Mouse (Mus musculus): ENCODE data around the gene Olfr676. TPM values are rescaled to one million over a fixed set of nuclear protein-coding genes. Genes with fewer than 3 reads are reported as not detected.

Olfr676 gene
- not detected in 2 replicates for polyA plus RNA-seq (2015; fragmentation: Nextera tagmentation; extraction: Ambion mirVana)

DNA sequence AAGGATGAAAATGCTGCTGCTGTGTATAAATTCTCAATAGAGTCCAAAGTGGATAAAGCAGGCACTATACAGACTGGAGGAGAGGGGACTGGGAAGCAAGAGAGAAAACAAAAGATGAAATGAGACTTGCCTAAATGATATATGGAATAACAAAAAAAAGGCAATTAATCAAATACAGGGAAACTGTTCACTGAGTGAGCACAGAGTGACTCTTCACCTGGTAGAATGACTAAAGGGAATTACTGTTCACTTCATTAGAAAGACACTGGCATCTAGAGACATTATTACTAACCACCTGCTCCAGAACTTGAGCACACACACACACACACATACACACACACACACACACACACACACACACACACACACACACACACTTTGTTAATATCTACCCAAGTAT lies at the start of gene Olfr676:
Gene Olfr676 (plus strand): TSS at position 301 of the 400 bp plus-strand sequence.

DNA sequence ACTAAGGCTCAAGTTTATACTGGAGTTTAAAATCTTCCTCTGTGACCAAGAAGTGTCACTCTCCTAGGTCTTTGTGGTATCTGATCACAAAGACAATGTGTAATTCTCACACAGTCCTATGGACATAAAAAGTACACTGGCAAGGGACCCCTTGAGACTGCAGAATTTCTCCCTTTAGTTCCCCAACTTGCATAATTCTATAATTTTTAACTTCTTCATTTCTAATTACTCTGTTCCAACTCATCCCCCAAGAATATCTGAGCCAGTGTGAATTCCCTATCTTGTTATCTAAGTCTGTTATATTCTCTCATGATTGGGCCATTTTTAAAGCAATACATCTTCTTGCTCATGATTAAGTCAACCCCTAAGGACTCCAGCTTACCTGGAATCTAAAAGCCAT lies 30.6 kb upstream of the Olfr676 start, which contains the start of gene Olfr672:
Gene Olfr672 (minus strand): TSS at position 101 of the 400 bp plus-strand sequence.

DNA sequence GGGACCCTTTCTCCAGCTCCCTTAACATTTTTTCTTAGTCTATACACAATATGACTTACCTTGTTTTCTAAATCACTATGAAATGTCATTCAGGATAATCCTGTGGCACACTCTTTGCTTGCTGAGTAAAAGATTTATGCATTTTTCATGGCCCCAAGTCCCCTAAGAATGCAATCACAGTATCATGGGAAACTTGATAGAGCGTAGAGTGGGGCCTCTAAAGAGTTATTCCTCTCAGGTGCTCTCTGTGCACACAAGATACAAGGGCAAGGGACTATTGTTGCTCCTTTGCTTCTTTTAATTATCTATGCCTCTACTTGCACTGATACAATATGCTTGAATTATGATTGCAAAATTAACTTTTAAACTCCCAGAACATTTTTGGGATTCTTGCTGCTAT lies 4.1 kb upstream of the Olfr676 start, which contains the start of gene Olfr675:
Gene Olfr675 (minus strand): TSS at position 101 of the 400 bp plus-strand sequence.

DNA sequence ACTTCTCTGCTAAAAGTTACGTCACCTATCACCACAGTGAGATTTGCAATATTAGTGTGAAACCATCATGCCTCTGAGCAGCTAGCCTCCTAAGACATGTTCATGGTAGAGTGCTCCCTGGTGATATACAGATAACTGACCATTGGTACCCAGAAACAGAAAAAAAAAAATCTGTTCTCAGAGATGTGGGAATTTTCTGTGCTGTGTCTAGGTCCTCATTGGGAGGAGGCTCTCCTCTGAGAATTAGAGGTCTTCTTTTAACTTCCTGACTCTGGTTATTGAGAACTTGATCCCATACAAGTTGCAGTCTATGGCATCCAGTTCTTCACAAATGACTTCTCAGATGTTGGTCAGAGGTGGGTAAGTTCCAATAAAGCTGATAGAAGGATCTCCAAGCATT lies 31.7 kb downstream of the Olfr676 start, which contains the start of gene Olfr678:
Gene Olfr678 (plus strand): TSS at position 301 of the 400 bp plus-strand sequence.

DNA sequence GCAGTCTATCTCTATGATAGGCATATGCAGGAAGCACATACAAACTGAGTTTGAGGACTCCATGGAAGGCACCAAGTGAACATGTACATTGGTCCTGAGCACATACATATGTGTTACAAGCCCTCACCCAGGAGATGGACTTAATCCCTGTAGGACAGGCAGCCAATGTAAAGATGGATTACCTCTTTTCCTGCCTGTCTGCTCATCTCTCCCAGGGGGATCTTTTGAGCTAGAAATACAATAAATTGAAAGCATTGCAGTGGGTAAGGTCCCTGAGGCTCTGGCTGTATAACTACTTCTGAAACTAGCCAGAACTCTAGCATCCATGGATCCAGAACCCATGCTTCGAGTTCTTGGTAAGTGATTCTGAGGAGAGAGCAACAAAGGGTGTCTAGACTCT lies 48.4 kb downstream of the Olfr676 start, which contains the start of gene Olfr679:
Gene Olfr679 (plus strand): TSS at position 301 of the 400 bp plus-strand sequence.

Other genes starting within 250 kb of the Olfr676 start
- gene Usp17lb, start 190.1 kb upstream of the Olfr676 start, polyA plus RNA-seq (2015; fragmentation: Nextera tagmentation; extraction: Ambion mirVana), result not detected in 2 replicates
- not detected in 2 replicates for gene Usp17la, start 175.7 kb upstream of the Olfr676 start, polyA plus RNA-seq (2015; fragmentation: Nextera tagmentation; extraction: Ambion mirVana)
- not detected in 2 replicates for gene Olfr665, start 154.7 kb upstream of the Olfr676 start, polyA plus RNA-seq (2015; fragmentation: Nextera tagmentation; extraction: Ambion mirVana)
- gene Olfr666, start 136.7 kb upstream of the Olfr676 start, polyA plus RNA-seq (2015; fragmentation: Nextera tagmentation; extraction: Ambion mirVana), result not detected in 2 replicates
- gene Olfr667, start 111.2 kb upstream of the Olfr676 start, polyA plus RNA-seq (2015; fragmentation: Nextera tagmentation; extraction: Ambion mirVana), result not detected in 2 replicates
- gene Olfr668, start 104.6 kb upstream of the Olfr676 start, polyA plus RNA-seq (2015; fragmentation: Nextera tagmentation; extraction: Ambion mirVana), result not detected in 2 replicates
- not detected in 2 replicates for gene Olfr669, start 98.5 kb upstream of the Olfr676 start, polyA plus RNA-seq (2015; fragmentation: Nextera tagmentation; extraction: Ambion mirVana)
- not detected in 2 replicates for gene Olfr670, start 70.1 kb upstream of the Olfr676 start, polyA plus RNA-seq (2015; fragmentation: Nextera tagmentation; extraction: Ambion mirVana)
- gene Olfr671, start 53.6 kb upstream of the Olfr676 start, polyA plus RNA-seq (2015; fragmentation: Nextera tagmentation; extraction: Ambion mirVana), result not detected in 2 replicates
- gene Olfr672, start 30.7 kb upstream of the Olfr676 start, polyA plus RNA-seq (2015; fragmentation: Nextera tagmentation; extraction: Ambion mirVana), result not detected in 2 replicates
- not detected in 2 replicates for gene Olfr675, start 4.2 kb upstream of the Olfr676 start, polyA plus RNA-seq (2015; fragmentation: Nextera tagmentation; extraction: Ambion mirVana)
- not detected in 2 replicates for gene Olfr677, start 18.7 kb downstream of the Olfr676 start, polyA plus RNA-seq (2015; fragmentation: Nextera tagmentation; extraction: Ambion mirVana)
- not detected in 2 replicates for gene Olfr678, start 31.8 kb downstream of the Olfr676 start, polyA plus RNA-seq (2015; fragmentation: Nextera tagmentation; extraction: Ambion mirVana)
- not detected in 2 replicates for gene Olfr679, start 48.5 kb downstream of the Olfr676 start, polyA plus RNA-seq (2015; fragmentation: Nextera tagmentation; extraction: Ambion mirVana)
- gene Olfr680-ps1, start 60.1 kb downstream of the Olfr676 start, polyA plus RNA-seq (2015; fragmentation: Nextera tagmentation; extraction: Ambion mirVana), result not detected in 2 replicates
- gene Olfr681, start 84.1 kb downstream of the Olfr676 start, polyA plus RNA-seq (2015; fragmentation: Nextera tagmentation; extraction: Ambion mirVana), result not detected in 2 replicates
- gene Olfr683, start 114.3 kb downstream of the Olfr676 start, polyA plus RNA-seq (2015; fragmentation: Nextera tagmentation; extraction: Ambion mirVana), result not detected in 2 replicates
- not detected in 2 replicates for gene Olfr684, start 131.0 kb downstream of the Olfr676 start, polyA plus RNA-seq (2015; fragmentation: Nextera tagmentation; extraction: Ambion mirVana)
- gene Olfr685, start 153.3 kb downstream of the Olfr676 start, polyA plus RNA-seq (2015; fragmentation: Nextera tagmentation; extraction: Ambion mirVana), result not detected in 2 replicates
- not detected in 2 replicates for gene Olfr686, start 174.8 kb downstream of the Olfr676 start, polyA plus RNA-seq (2015; fragmentation: Nextera tagmentation; extraction: Ambion mirVana)

Measured in spleen, postnatal 0 days (tissue).